ENCODE assay signal across 25 mouse cellular contexts in genomic region chr8:92616341-92617115, GRCm38 (mm10). TPM values are rescaled to one million over a fixed set of nuclear protein-coding genes. Genes with fewer than 3 reads are reported as not detected.
A peak's percentile ranks its signal among the peaks of the same experiment; 100 is the strongest.
DNase-seq lines count a peak whose midpoint lies in the region; ATAC-seq and TF ChIP-seq lines count a peak whose summit lies in the region.
"Had no signal": no experiment of that assay in that cellular context is flagged by ENCODE, and none has a peak within 500 bp of the region (broad histone marks: within the 10 kb centered on the region; RNA-seq: fewer than 3 reads in every experiment).

No protein-coding gene starts in this region.

- H3K27me3 ChIP-seq in forebrain, embryonic 10.5 days (ENCODE audit: poor library complexity, severe bottlenecking) = peaks cover 21% of the 10 kb centered on the region
- no peaks in the 10 kb centered on the region for H3K27me3 ChIP-seq in forebrain, embryonic 14.5 days (replicated peaks; ENCODE audit: control insufficient read depth, insufficient read depth, low read length)
- H3K27me3 ChIP-seq in lung, embryonic 14.5 days (ENCODE audit: insufficient read depth, low read length) = no peaks in the 10 kb centered on the region
- H3K27me3 ChIP-seq in embryonic facial prominence, embryonic 10.5 days (replicated peaks; ENCODE audit: low read depth, poor library complexity, severe bottlenecking) = peaks cover 30% of the 10 kb centered on the region
- H3K27me3 ChIP-seq in embryonic facial prominence, embryonic 13.5 days = peaks cover 61% of the 10 kb centered on the region
- H3K27me3 ChIP-seq: CH12.LX; embryonic facial prominence, embryonic 12.5 days; forebrain, embryonic 12.5 days had no signal

- peak; percentile 14 for DNase-seq in forebrain, embryonic 10.5 days (ENCODE audit: extremely low spot score, low spot score)
- no peak for DNase-seq in forebrain, embryonic 14.5 days (ENCODE audit: low spot score)
- DNase-seq in lung, embryonic 14.5 days = peak; percentile 15
- DNase-seq in lung, postnatal 14 days = no peak
- DNase-seq in embryonic facial prominence, embryonic 10.5 days (ENCODE audit: low spot score) = peak; percentile 49
- DNase-seq in right cerebral cortex, postnatal 36 days (ENCODE audit: low spot score in 2 of 2) = no peak
- DNase-seq: adrenal gland, postnatal 25 days; cerebellum, adult 2 months; gastrocnemius, postnatal 36 days; kidney, adult 9 months had no signal

- H3K27ac ChIP-seq in forebrain, embryonic 10.5 days = no peak overlapping the region
- H3K27ac ChIP-seq in forebrain, embryonic 14.5 days (ENCODE audit: low read depth, low read length) = no peak overlapping the region
- no peak overlapping the region for H3K27ac ChIP-seq in lung, embryonic 14.5 days (ENCODE audit: low read depth)
- 0 out of 2 replicates have a peak overlapping the region, but pooled peaks have one; percentile 30 for H3K27ac ChIP-seq in embryonic facial prominence, embryonic 10.5 days (replicated peaks)
- no peak overlapping the region for H3K27ac ChIP-seq in embryonic facial prominence, embryonic 13.5 days
- H3K27ac ChIP-seq: embryonic facial prominence, embryonic 12.5 days; forebrain, embryonic 12.5 days; hindbrain, embryonic 15.5 days had no signal

- TF ChIP-seq CTCF in lung, embryonic 14.5 days (IDR thresholded peaks at IDR 0.05; ENCODE audit: low read depth) = no peak

- H3K4me2 ChIP-seq in forebrain, embryonic 14.5 days (ENCODE audit: low read length) = no peak overlapping the region
- H3K4me2 ChIP-seq in lung, embryonic 14.5 days = no peak overlapping the region
- H3K4me2 ChIP-seq in embryonic facial prominence, embryonic 13.5 days = 0 out of 2 replicates have a peak overlapping the region, but pooled peaks have one; percentile 11
- H3K4me2 ChIP-seq: embryonic facial prominence, embryonic 12.5 days; forebrain, embryonic 12.5 days; heart, embryonic 12.5 days; hindbrain, embryonic 15.5 days had no signal

- 70% methylated on average over 10 of the region's 10 CpGs for WGBS in forebrain, embryonic 10.5 days
- 68% methylated on average over 10 of the region's 10 CpGs for WGBS in forebrain, embryonic 14.5 days
- WGBS in lung, embryonic 14.5 days = 45% methylated on average over 10 of the region's 10 CpGs
- WGBS in embryonic facial prominence, embryonic 10.5 days = 55% methylated on average over 10 of the region's 10 CpGs
- WGBS in embryonic facial prominence, embryonic 13.5 days = 30% methylated on average over 10 of the region's 10 CpGs

- H3K9me3 ChIP-seq in forebrain, embryonic 10.5 days = no peaks in the 10 kb centered on the region
- H3K9me3 ChIP-seq in forebrain, embryonic 14.5 days (replicated peaks; ENCODE audit: control insufficient read depth, low read length) = no peaks in the 10 kb centered on the region
- no peaks in the 10 kb centered on the region for H3K9me3 ChIP-seq in lung, embryonic 14.5 days (ENCODE audit: low read depth, low read length)
- H3K9me3 ChIP-seq in embryonic facial prominence, embryonic 10.5 days = no peaks in the 10 kb centered on the region
- H3K9me3 ChIP-seq in embryonic facial prominence, embryonic 13.5 days = no peaks in the 10 kb centered on the region
- H3K9me3 ChIP-seq: embryonic facial prominence, embryonic 12.5 days; forebrain, embryonic 12.5 days; heart, embryonic 12.5 days; hindbrain, embryonic 15.5 days had no signal

- peaks cover 6% of the 10 kb centered on the region; the same call in 1 of the 2 replicates for H3K4me1 ChIP-seq in forebrain, embryonic 10.5 days
- H3K4me1 ChIP-seq in forebrain, embryonic 14.5 days (ENCODE audit: control insufficient read depth, insufficient read depth, low read length) = no peaks in the 10 kb centered on the region
- H3K4me1 ChIP-seq in lung, embryonic 14.5 days (ENCODE audit: insufficient read depth) = no peaks in the 10 kb centered on the region
- peaks cover 29% of the 10 kb centered on the region for H3K4me1 ChIP-seq in embryonic facial prominence, embryonic 10.5 days
- H3K4me1 ChIP-seq in embryonic facial prominence, embryonic 13.5 days = peaks cover 37% of the 10 kb centered on the region
- H3K4me1 ChIP-seq: forebrain, embryonic 12.5 days; hindbrain, embryonic 15.5 days had no signal

- H3K9ac ChIP-seq in forebrain, embryonic 14.5 days (ENCODE audit: low read length) = no peak overlapping the region
- H3K9ac ChIP-seq in lung, embryonic 14.5 days = no peak overlapping the region
- no peak overlapping the region for H3K9ac ChIP-seq in embryonic facial prominence, embryonic 13.5 days
- H3K9ac ChIP-seq: embryonic facial prominence, embryonic 12.5 days; forebrain, embryonic 12.5 days; heart, embryonic 12.5 days; hindbrain, embryonic 15.5 days had no signal

- no peak overlapping the region for H3K4me3 ChIP-seq in forebrain, embryonic 10.5 days
- no peak overlapping the region for H3K4me3 ChIP-seq in forebrain, embryonic 14.5 days (ENCODE audit: low read depth, low read length)
- H3K4me3 ChIP-seq in lung, embryonic 14.5 days (ENCODE audit: low read depth, low read length) = no peak overlapping the region
- H3K4me3 ChIP-seq in embryonic facial prominence, embryonic 10.5 days = no peak overlapping the region
- H3K4me3 ChIP-seq in embryonic facial prominence, embryonic 13.5 days = no peak overlapping the region
- H3K4me3 ChIP-seq: embryonic facial prominence, embryonic 12.5 days; forebrain, embryonic 12.5 days; heart, embryonic 12.5 days; hindbrain, embryonic 15.5 days had no signal

- ATAC-seq in forebrain, embryonic 14.5 days = no peak
- no peak for ATAC-seq in lung, embryonic 14.5 days (ENCODE audit: insufficient read depth)
- no peak for ATAC-seq in embryonic facial prominence, embryonic 13.5 days (ENCODE audit: insufficient number of reproducible peaks, insufficient read depth, low FRiP score, low TSS enrichment, low read depth)
- ATAC-seq in erythroid progenitor cell, adult 5-6 weeks (replicated peaks; ENCODE audit: low FRiP score, poor library complexity, severe bottlenecking) = no peak
- ATAC-seq: activated CD4-positive, CD25-positive, alpha-beta regulatory T cell, adult 4 months; inflammation-experienced regulatory T-cells, adult 6 months; intestine, postnatal 0 days; Patski had no signal

- no peaks in the 10 kb centered on the region for H3K36me3 ChIP-seq in forebrain, embryonic 10.5 days (replicated peaks)
- H3K36me3 ChIP-seq in forebrain, embryonic 14.5 days (ENCODE audit: control insufficient read depth, insufficient read depth, low read length) = no peaks in the 10 kb centered on the region
- no peaks in the 10 kb centered on the region for H3K36me3 ChIP-seq in lung, embryonic 14.5 days (ENCODE audit: insufficient read depth)
- no peaks in the 10 kb centered on the region for H3K36me3 ChIP-seq in embryonic facial prominence, embryonic 10.5 days (replicated peaks)
- H3K36me3 ChIP-seq in embryonic facial prominence, embryonic 13.5 days = no peaks in the 10 kb centered on the region
- H3K36me3 ChIP-seq: embryonic facial prominence, embryonic 12.5 days; forebrain, embryonic 12.5 days; heart, embryonic 12.5 days; hindbrain, embryonic 15.5 days had no signal

RNA-seq across cellular contexts. Expression of gene Irx6, which starts 57.6 kb away (rescaled TPM):
- 0.22 TPM in 1 of 2 replicates, not detected in the other for polyA plus RNA-seq in forebrain, embryonic 10.5 days (2016; fragmentation: Nextera tagmentation; extraction: Ambion mirVana)
- 0.38 and 0.69 TPM in 2 replicates for polyA plus RNA-seq in forebrain, embryonic 14.5 days (2014; fragmentation: Nextera tagmentation; extraction: Ambion mirVana)
- not detected in 2 replicates for polyA plus RNA-seq in lung, embryonic 14.5 days (2014; fragmentation: Nextera tagmentation; extraction: Ambion mirVana)
- 0.11 and 0.37 TPM in 2 replicates for polyA plus RNA-seq in embryonic facial prominence, embryonic 10.5 days (2016; fragmentation: Nextera tagmentation; extraction: Ambion mirVana)
- 1.0 and 1.1 TPM in 2 replicates for polyA plus RNA-seq in embryonic facial prominence, embryonic 13.5 days (2015; fragmentation: Nextera tagmentation; extraction: Ambion mirVana)
- not detected in 2 replicates for total RNA-seq in erythroid progenitor cell, adult 5-6 weeks (2015; ENCODE audit: low replicate concordance)
- not detected in 2 replicates for total RNA-seq in erythroid progenitor cell, adult 5-6 weeks (2017; ENCODE audit: low replicate concordance)
- total RNA-seq: adrenal gland, adult 18-20 months; adrenal gland, postnatal 25 days; CH12.LX; gastrocnemius, adult 8-10 months; gastrocnemius, postnatal 36 days; heart, adult 8-10 months; heart, postnatal 25 days had no signal
- polyA plus RNA-seq: activated CD4-positive, CD25-positive, alpha-beta regulatory T cell, adult 4 months; inflammation-experienced regulatory T-cells, adult 6 months; Patski had no signal

Comparison
In these comparisons a context has a peak if more than half of its experiments do, and no peak if none do; other contexts are left out.
1. DNase-seq: peak in forebrain, embryonic 10.5 days (single experiment), lung, embryonic 14.5 days (single experiment) and embryonic facial prominence, embryonic 10.5 days (single experiment); none in forebrain, embryonic 14.5 days (single experiment), lung, postnatal 14 days (single experiment) and right cerebral cortex, postnatal 36 days (0 of 2).